Mouse (Mus musculus): ENCODE data around the gene Rasl10a.

Rasl10a gene

GRCm38 (mm10) chr11:5040585-5040984 lies 17.3 kb upstream of the Rasl10a start:
- TF ChIP-seq GATA4 (IDR thresholded peaks at IDR 0.05; ENCODE audit: insufficient replicate concordance, low read length) = no peak

- no peak for TF ChIP-seq GATA4 (IDR thresholded peaks at IDR 0.05; ENCODE audit: insufficient replicate concordance, low read length)
These were observed 16.7 kb upstream of the Rasl10a start for GRCm38 (mm10) chr11:5041144-5041780.

- TF ChIP-seq GATA4 (IDR thresholded peaks at IDR 0.05; ENCODE audit: insufficient replicate concordance, low read length) = no peak
These were observed 15.1 kb upstream of the Rasl10a start for GRCm38 (mm10) chr11:5042645-5043381.

- TF ChIP-seq GATA4 (IDR thresholded peaks at IDR 0.05; ENCODE audit: insufficient replicate concordance, low read length) = no peak
These were observed 11.5 kb upstream of the Rasl10a start for GRCm38 (mm10) chr11:5046321-5046926.

GRCm38 (mm10) chr11:5051629-5052028 lies 6.3 kb upstream of the Rasl10a start:
- no peak for TF ChIP-seq GATA4 (IDR thresholded peaks at IDR 0.05; ENCODE audit: insufficient replicate concordance, low read length)

GRCm38 (mm10) chr11:5052200-5052854 lies 5.6 kb upstream of the Rasl10a start:
- TF ChIP-seq GATA4 (IDR thresholded peaks at IDR 0.05; ENCODE audit: insufficient replicate concordance, low read length) = no peak

- no peak for TF ChIP-seq GATA4 (IDR thresholded peaks at IDR 0.05; ENCODE audit: insufficient replicate concordance, low read length)
These were observed 3.8 kb upstream of the Rasl10a start for GRCm38 (mm10) chr11:5054151-5054550.

GRCm38 (mm10) chr11:5054874-5055273 lies 3.1 kb upstream of the Rasl10a start:
- TF ChIP-seq GATA4 (IDR thresholded peaks at IDR 0.05; ENCODE audit: insufficient replicate concordance, low read length) = no peak

- TF ChIP-seq GATA4 (IDR thresholded peaks at IDR 0.05; ENCODE audit: insufficient replicate concordance, low read length) = no peak
These were observed 1.7 kb upstream of the Rasl10a start for GRCm38 (mm10) chr11:5055945-5056938.

GRCm38 (mm10) chr11:5057064-5057463 lies 864 bp upstream of the Rasl10a start:
- no peak for TF ChIP-seq GATA4 (IDR thresholded peaks at IDR 0.05; ENCODE audit: insufficient replicate concordance, low read length)

- TF ChIP-seq GATA4 (IDR thresholded peaks at IDR 0.05; ENCODE audit: insufficient replicate concordance, low read length) = no peak
These were observed 430 bp upstream of the Rasl10a start for GRCm38 (mm10) chr11:5057541-5057855.

GRCm38 (mm10) chr11:5058783-5059182 lies 855 bp downstream of the Rasl10a start:
- no peak for TF ChIP-seq GATA4 (IDR thresholded peaks at IDR 0.05; ENCODE audit: insufficient replicate concordance, low read length)

- TF ChIP-seq GATA4 (IDR thresholded peaks at IDR 0.05; ENCODE audit: insufficient replicate concordance, low read length) = no peak
These were observed 1.3 kb downstream of the Rasl10a start for GRCm38 (mm10) chr11:5059230-5059629.

GRCm38 (mm10) chr11:5059704-5060156 lies 1.8 kb downstream of the Rasl10a start:
- TF ChIP-seq GATA4 (IDR thresholded peaks at IDR 0.05; ENCODE audit: insufficient replicate concordance, low read length) = no peak
